8 mouse cellular contexts compared by ENCODE assay signal in genomic region chr17:86150867-86151348, GRCm38 (mm10). TPM values are rescaled to one million over a fixed set of nuclear protein-coding genes. Genes with fewer than 3 reads are reported as not detected.
DNase-seq lines count a peak whose midpoint lies in the region; ATAC-seq and TF ChIP-seq lines count a peak whose summit lies in the region.

No protein-coding gene starts in this region.

- H3K9me3 ChIP-seq in hindbrain, embryonic 10.5 days = no peaks in the 10 kb centered on the region; the same call in 1 of the 2 replicates

- H3K27me3 ChIP-seq in hindbrain, embryonic 10.5 days (ENCODE audit: insufficient read depth, poor library complexity, severe bottlenecking) = no peaks in the 10 kb centered on the region

- H3K36me3 ChIP-seq in hindbrain, embryonic 10.5 days = no peaks in the 10 kb centered on the region

- TF ChIP-seq POLR2A in lung, adult 2 months (IDR thresholded peaks at IDR 0.05; ENCODE audit: borderline replicate concordance, extremely low read depth, low read depth, low read length) = no peak

- ATAC-seq in frontal cortex, adult (ENCODE audit: low TSS enrichment) = peak; percentile 100
- peak; percentile 62; the same call in 1 of the 2 replicates for ATAC-seq in neutrophil, adult 5-6 weeks (ENCODE audit: extremely low read depth, insufficient number of reproducible peaks, low FRiP score, poor library complexity, severe bottlenecking)

- 16% methylated on average over 5 of the region's 5 CpGs for WGBS in hindbrain, embryonic 10.5 days
- WGBS in lung, adult 2 months = 17% methylated on average over 5 of the region's 5 CpGs

- TF ChIP-seq CTCF in layer of hippocampus, adult 2 months (conservative IDR thresholded peaks at IDR 0.05) = no peak
- no peak for TF ChIP-seq CTCF in lung, adult 2 months (IDR thresholded peaks at IDR 0.05; ENCODE audit: insufficient read depth, low read length)

- no peak overlapping the region for H3K4me3 ChIP-seq in hindbrain, embryonic 10.5 days
- no peak overlapping the region for H3K4me3 ChIP-seq in layer of hippocampus, adult 2 months
- H3K4me3 ChIP-seq in lung, adult 2 months (replicated peaks; ENCODE audit: extremely low read depth, low read depth, low read length) = no peak overlapping the region

- DNase-seq in MEL-GATA-1-ER (ENCODE audit: extremely low read depth, low read depth) = peak; percentile 82
- peak; percentile 90 for DNase-seq in brain, embryonic 18.5 days (ENCODE audit: low read depth, low spot score)
- peak; percentile 60 for DNase-seq in hindbrain, embryonic 10.5 days (ENCODE audit: low spot score)
- peak; percentile 59 to 78 for DNase-seq in layer of hippocampus, adult 2 months (ENCODE audit: low spot score in 2 of 2)
- peak; percentile 40 for DNase-seq in lung, adult 2 months
- no peak for DNase-seq in spleen, adult 12 weeks (ENCODE audit: low spot score)

- peaks cover 2% of the 10 kb centered on the region for H3K4me1 ChIP-seq in hindbrain, embryonic 10.5 days (replicated peaks)
- no peaks in the 10 kb centered on the region for H3K4me1 ChIP-seq in lung, adult 2 months (ENCODE audit: control insufficient read depth, insufficient read depth, low read length)

- no peak overlapping the region for H3K27ac ChIP-seq in hindbrain, embryonic 10.5 days
- H3K27ac ChIP-seq in layer of hippocampus, adult 2 months = no peak overlapping the region

RNA-seq across cellular contexts. Expression of gene Srbd1, which starts 5.9 kb away (rescaled TPM):
- 18.8 and 19.9 TPM in 2 replicates for polyA plus RNA-seq in hindbrain, embryonic 10.5 days (2016; fragmentation: Nextera tagmentation; extraction: Ambion mirVana)
- 10 to 100 TPM; 16.5 to 17.0 TPM for total RNA-seq in layer of hippocampus, adult 2 months (2021)
- 1.7 and 2.9 TPM in 2 replicates for polyA plus RNA-seq in lung, adult 2 months (2012; rRNA removed)
- total RNA-seq in neutrophil, adult 5-6 weeks (2017) = 18.3 and 20.0 TPM in 2 replicates

RNA-seq across cellular contexts. Expression of gene Prkce, which starts 16.7 kb away (rescaled TPM):
- 4.4 and 4.9 TPM in 2 replicates for polyA plus RNA-seq in hindbrain, embryonic 10.5 days (2016; fragmentation: Nextera tagmentation; extraction: Ambion mirVana)
- 100 to 1,000 TPM; 422 to 451 TPM for total RNA-seq in layer of hippocampus, adult 2 months (2021)
- polyA plus RNA-seq in lung, adult 2 months (2012; rRNA removed) = 9.8 and 13.5 TPM in 2 replicates
- total RNA-seq in neutrophil, adult 5-6 weeks (2017) = 32.1 and 42.5 TPM in 2 replicates
